Mouse (Mus musculus): Measurements from ENCODE around the gene Zzef1.

DNA sequence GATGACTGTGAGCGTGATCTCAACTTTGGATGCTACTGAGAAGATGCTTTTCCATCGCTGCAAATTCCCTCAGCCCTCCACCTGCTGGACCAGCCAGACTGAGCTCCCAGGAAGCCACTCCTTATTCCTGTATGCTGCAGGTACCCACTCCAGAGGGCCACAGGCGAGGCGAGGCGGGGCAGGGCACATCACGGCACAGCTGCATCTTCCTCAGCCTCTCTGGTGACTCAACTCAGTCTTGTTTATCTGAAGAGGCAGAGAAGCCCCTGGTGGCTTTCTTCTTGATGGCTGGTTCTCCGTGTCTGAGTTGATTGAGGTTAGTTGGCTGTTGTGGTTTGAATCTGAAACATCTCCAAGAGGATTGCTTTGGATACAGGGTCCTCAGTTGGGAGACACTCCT lies 152.2 kb downstream of the Zzef1 start:
- TF ChIP-seq CTCF (IDR thresholded peaks at IDR 0.05; ENCODE audit: control insufficient read depth, insufficient read depth, insufficient replicate concordance, low read depth, low read length) (no peak), POLR2A (IDR thresholded peaks at IDR 0.05; ENCODE audit: control insufficient read depth, low read depth, low read length) (no peak)
